Mouse (Mus musculus) erythroblast, adult 5-6 weeks (primary cell): ENCODE results near the gene Higd2a. TPM values are rescaled to one million over a fixed set of nuclear protein-coding genes. Genes with fewer than 3 reads are reported as not detected.
A peak's percentile ranks its signal among the peaks of the same experiment; 100 is the strongest.

Source experiments
- ATAC-seq: replicated peaks from 2 replicates; pipeline ENCODE4 v1.8.0; 2016; ENCODE audit warnings: moderate number of reproducible peaks, mild to moderate bottlenecking, moderate TSS enrichment, inconsistent platforms; ENCODE audit not compliant: poor library complexity, low FRiP score, severe bottlenecking
- total RNA-seq, 2 experiments: library from RNA; stranded (forward) in 1 of 2; stranded (reverse) in 1 of 2; fragments of 150-400 nt in 1 of 2; fragments of 200-764, 138-1000 nt in 1 of 2; gene quantifications; 2 replicates each; pipeline versions ENCODE4 v1.2.3 to v1.2.4; 2015 to 2017; ENCODE audit warnings: low replicate concordance in 2 of 2

Gene Higd2a
- total RNA-seq, 2 experiments from 2014 or later: 8.4 to 32.1 TPM

- no peak for ATAC-seq
Measured at GRCm38 (mm10) chr13:54577652-54578507, 12.1 kb upstream of the Higd2a start.

GRCm38 (mm10) chr13:54581385-54581784 lies 8.6 kb upstream of the Higd2a start:
- no peak for ATAC-seq

- no peak for ATAC-seq
Measured at GRCm38 (mm10) chr13:54582126-54582525, 7.9 kb upstream of the Higd2a start.

GRCm38 (mm10) chr13:54582860-54583259 lies 7.1 kb upstream of the Higd2a start:
- no peak for ATAC-seq

GRCm38 (mm10) chr13:54585831-54586230 lies 4.2 kb upstream of the Higd2a start:
- ATAC-seq: no peak

- peak; percentile 29 for ATAC-seq
Measured at GRCm38 (mm10) chr13:54589414-54589995, 502 bp upstream of the Higd2a start.

- ATAC-seq: no peak
Measured at GRCm38 (mm10) chr13:54591776-54592356, 1.9 kb downstream of the Higd2a start.

GRCm38 (mm10) chr13:54593617-54594016 lies 3.6 kb downstream of the Higd2a start:
- no peak for ATAC-seq

- ATAC-seq: no peak
Measured at GRCm38 (mm10) chr13:54596107-54596690, 6.2 kb downstream of the Higd2a start.

GRCm38 (mm10) chr13:54596870-54597269 lies 6.9 kb downstream of the Higd2a start:
- ATAC-seq: no peak

GRCm38 (mm10) chr13:54598622-54599143 lies 8.7 kb downstream of the Higd2a start:
- no peak for ATAC-seq

- no peak for ATAC-seq
Measured at GRCm38 (mm10) chr13:54602639-54603111, 12.7 kb downstream of the Higd2a start.

- ATAC-seq: no peak
Measured at GRCm38 (mm10) chr13:54603501-54603900, 13.5 kb downstream of the Higd2a start.

- ATAC-seq: no peak
Measured at GRCm38 (mm10) chr13:54604221-54604620, 14.2 kb downstream of the Higd2a start.

- no peak for ATAC-seq
Measured at GRCm38 (mm10) chr13:54605426-54605825, 15.4 kb downstream of the Higd2a start.

GRCm38 (mm10) chr13:54607204-54607603 lies 17.2 kb downstream of the Higd2a start:
- no peak for ATAC-seq

GRCm38 (mm10) chr13:54608002-54608401 lies 18.0 kb downstream of the Higd2a start:
- no peak for ATAC-seq

GRCm38 (mm10) chr13:54608666-54609065 lies 18.7 kb downstream of the Higd2a start:
- no peak for ATAC-seq

GRCm38 (mm10) chr13:54609301-54609700 lies 19.3 kb downstream of the Higd2a start:
- ATAC-seq: no peak

- peak; percentile 24; the same call in 1 of the 2 replicates for ATAC-seq
Measured at GRCm38 (mm10) chr13:54610613-54610971, 20.6 kb downstream of the Higd2a start.
